Mouse (Mus musculus): ENCODE measurements around the gene Eif4a2.

DNA sequence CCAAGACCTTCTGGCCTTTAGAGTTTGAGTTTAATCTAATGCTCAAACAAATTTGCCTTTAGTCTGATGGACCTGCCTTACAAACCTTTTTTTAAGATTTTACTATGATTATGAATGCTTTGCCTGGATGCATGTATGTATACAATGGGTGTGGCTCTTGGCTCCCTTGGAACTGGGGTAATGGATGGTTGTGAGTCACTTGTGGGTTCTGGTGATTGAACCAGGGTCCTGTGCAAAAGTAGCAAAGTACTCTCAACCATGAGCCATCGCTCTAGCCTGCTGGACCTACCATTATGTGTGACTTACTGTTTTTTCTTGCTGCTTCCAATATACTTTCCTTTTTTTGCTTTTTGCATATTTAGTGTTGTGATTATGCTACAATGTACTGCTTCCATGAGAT, 25.1 kb downstream of the Eif4a2 start:
- no peak for TF ChIP-seq CTCF (IDR thresholded peaks at IDR 0.05; ENCODE audit: control insufficient read depth, insufficient read depth, insufficient replicate concordance, low read depth, low read length)
- TF ChIP-seq POLR2A (IDR thresholded peaks at IDR 0.05; ENCODE audit: control insufficient read depth, low read depth, low read length): no peak

All from testis, adult 2 months (tissue).